Mouse (Mus musculus) thymus, adult 18-20 months (tissue): ENCODE data around the gene Esp4.
"Not testable (repeated sequence)": the region's sequence is repeated elsewhere in the genome, so short reads cannot be mapped to it uniquely, and the experiment has no call there.

Source experiments
- DNase-seq, 2 experiments: peaks; one replicate each; pipeline ENCODE4 v3.0.0; 2022; ENCODE audit warnings: mixed read lengths in 2 of 2

Esp4 gene

GRCm38 (mm10) chr17:40598294-40598693 is at the start of gene Esp4:
Gene Esp4 (plus strand): TSS chr17:40598594.
- DNase-seq: no peak

GRCm38 (mm10) chr17:40553470-40553869 is 44.9 kb upstream of the Esp4 start:
- no peak for DNase-seq

GRCm38 (mm10) chr17:40561207-40561606 is 37.2 kb upstream of the Esp4 start, which contains the start of gene Esp6:
Gene Esp6 (plus strand): TSS chr17:40561507.
- DNase-seq: no peak

GRCm38 (mm10) chr17:40583906-40584305 is 14.5 kb upstream of the Esp4 start:
- DNase-seq: not testable (repeated sequence)

- no peak for DNase-seq
These were observed 7.1 kb upstream of the Esp4 start for GRCm38 (mm10) chr17:40591297-40591696.

- DNase-seq: not testable (repeated sequence)
These were observed 33.4 kb downstream of the Esp4 start, which contains the start of gene Esp3 for GRCm38 (mm10) chr17:40631775-40632174. Gene Esp3 (plus strand): TSS chr17:40632075.
